Mouse (Mus musculus) left cerebral cortex, adult 9 months (tissue): ENCODE measurements at regions not wholly inside any gene's neighbourhood (a gene's known extent, or its start where the extent isn't known, plus 50 kb on each side); places are given as distances from the start of the nearest gene placed in this dataset.
A peak's percentile ranks its signal among the peaks of the same experiment; 100 is the strongest.

Experiments
- DNase-seq, 2 experiments: peaks; one replicate each; pipeline ENCODE4 v3.0.0; 2022; ENCODE audit warnings: low spot score in 2 of 2

- DNase-seq, result no peak
Observed at GRCm38 (mm10) chr1:183717060-183717459, 296.0 kb upstream of the Dusp10 start.

GRCm38 (mm10) chr1:183749126-183749525 is 264.0 kb upstream of the Dusp10 start:
- DNase-seq, result no peak

DNA sequence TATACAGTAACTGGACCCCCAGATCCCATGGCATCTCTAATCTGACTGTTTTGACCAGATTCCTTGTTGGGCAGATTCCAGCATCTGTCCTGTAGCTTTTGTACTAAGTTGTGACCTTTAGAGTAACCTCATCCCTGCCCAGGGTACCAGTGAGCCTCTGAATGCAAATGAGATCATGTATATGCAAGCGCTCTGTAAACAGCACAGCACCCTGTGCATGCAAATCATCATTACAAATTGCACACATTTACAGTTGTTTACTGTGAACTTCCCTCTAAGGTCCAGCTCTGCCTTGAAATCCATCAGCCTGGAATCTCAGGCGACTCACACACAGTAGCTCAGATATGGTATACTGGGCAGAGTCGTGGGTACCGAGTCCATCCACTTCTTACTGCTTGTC is 258.6 kb upstream of the Dusp10 start:
- no peak for DNase-seq

GRCm38 (mm10) chr1:183756716-183757115 is 256.4 kb upstream of the Dusp10 start:
- no peak for DNase-seq

DNA sequence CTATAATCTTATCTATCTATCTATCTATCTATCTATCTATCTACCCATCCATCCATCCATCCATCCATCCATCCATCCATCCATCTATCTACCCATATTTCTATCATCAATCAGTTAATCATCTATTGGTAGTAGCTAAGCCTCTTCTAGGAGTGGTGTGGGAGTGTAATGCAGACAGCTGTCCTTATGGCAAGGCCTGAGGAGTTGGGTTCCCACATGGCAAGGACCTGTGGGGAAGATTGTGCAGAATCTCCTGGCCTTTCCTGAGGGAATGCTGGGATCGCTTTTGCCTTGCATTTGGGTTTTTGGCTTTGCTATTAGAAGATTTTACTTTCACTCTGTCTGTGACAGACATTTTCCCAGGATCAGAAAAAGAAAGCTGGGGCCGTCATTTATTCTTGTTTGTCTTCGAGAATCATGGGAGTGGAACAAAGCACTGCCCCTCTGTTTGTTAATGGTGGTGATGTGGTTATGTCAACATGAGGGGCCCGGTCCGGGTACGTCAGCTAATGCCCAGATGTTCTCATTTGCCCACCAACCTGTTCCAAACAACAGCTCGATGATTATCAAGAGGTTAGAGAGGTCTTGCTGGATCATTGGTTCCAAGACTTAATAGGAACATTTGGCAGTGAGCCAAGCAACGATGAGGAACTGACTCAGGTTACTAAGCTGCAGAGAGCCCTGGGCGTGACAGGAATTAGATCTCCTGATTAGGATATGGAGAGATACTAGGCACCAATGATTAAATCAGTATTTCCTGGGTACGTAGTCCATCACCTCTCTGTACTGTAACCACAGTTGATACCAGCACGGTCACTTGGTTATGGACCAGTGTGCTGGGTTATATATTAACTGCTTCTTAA is 249.0 kb upstream of the Dusp10 start:
- no peak for DNase-seq

DNA sequence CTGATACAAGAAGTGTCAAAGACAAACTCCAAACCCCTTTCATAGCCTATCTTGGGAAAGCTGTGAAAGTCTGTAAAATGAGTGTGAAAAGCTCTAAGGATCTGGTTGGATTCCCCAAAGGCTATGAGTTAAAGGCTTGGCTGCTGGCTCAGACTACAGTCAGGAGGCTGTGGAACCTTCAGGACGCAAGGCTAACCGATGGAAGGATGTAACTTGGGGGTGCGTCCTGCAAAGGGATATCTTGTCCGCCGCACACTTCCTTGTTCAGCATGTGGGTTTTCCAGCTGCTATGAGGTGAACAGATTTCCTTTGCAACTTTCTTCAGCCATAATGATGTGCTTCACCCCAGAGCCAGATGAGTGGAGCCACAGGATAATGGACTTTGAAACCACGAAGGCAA is 240.3 kb upstream of the Dusp10 start:
- DNase-seq, result no peak

DNA sequence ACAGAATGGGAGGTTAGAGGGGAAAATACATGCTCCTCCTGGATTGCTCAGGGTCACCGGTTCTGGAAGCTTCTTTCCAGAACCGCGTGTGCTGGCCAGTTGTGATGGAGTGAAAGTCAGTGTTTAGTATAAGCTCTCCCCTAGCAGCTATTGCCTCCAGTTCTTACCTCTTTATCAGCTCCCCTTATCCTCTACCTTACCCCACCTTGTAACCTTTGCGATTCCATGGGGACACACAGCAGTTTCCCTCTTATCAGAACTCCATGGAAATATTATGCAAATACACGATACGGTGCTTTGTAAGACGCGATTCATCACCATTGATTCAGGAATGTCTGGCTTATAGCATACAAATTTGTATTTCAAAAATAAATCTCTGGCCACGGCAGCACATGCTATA is 232.9 kb upstream of the Dusp10 start:
- no peak for DNase-seq

GRCm38 (mm10) chr1:183780779-183781178 is 232.3 kb upstream of the Dusp10 start:
- DNase-seq, result no peak

DNA sequence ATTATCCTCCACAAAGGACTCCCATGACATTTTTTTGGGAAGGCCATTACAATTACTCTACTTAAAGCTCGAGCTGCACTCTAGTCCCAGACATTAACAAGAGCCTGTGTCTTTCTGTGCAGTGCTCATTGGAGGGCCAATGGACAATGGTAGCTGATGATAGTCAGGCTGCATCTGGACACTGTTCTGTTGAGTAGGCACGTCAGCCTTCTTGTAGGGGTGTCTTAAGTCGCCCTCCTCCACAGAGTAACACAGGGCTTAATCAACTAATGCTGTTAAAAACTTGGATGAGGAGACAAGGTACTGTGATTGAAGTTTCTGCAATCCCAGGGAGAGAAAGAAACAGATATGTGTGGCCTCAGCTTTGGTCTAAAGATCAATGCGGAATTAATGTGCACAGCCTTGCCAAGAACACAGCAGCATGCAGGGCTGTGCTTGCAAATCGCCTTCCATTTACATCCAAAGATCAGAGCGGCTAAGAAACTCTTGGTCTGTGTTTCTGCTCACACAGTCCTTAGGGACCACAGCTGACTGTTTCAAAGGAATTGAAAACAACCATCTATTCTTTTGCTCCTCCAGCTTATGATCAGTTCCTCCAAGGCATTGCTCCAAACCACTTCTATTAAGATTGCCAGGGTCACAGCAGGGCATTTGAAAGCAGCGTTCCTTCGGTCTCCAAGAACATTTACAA is 229.5 kb upstream of the Dusp10 start:
- no peak for DNase-seq

DNA sequence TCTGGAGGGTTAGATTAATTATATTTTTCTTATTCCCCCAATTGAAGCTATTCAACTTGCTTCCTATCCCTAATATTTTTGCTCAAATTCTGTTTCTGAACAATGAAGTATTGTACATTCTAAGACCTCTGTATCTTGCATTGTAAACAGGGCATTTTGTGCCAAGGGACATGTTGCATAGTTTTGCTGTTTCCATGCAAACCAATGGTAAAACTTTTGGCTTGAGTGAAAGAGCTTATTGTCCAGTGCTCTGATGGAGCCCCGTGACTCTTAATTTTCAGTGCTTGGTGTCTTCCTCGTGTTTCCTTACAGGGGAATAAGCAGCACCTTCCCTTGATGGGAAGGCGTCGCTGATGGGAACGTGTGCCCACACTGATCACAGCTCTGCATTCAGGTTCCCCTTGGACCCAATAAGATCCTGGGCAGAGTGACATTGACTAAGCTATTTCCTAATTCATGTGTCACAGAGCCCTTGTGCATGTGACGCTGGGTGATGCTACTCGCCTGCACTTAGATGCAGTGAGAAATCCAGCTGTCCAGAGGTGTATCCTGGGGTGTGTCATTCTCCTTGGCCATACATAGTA is 220.8 kb upstream of the Dusp10 start:
- DNase-seq, result peak in 1 of 2 experiments; percentile 12

GRCm38 (mm10) chr1:183793324-183793723 is 219.8 kb upstream of the Dusp10 start:
- DNase-seq, result no peak

- peak in 1 of 2 experiments; percentile 29 for DNase-seq
Observed at GRCm38 (mm10) chr1:183793913-183794445, 219.1 kb upstream of the Dusp10 start.

DNA sequence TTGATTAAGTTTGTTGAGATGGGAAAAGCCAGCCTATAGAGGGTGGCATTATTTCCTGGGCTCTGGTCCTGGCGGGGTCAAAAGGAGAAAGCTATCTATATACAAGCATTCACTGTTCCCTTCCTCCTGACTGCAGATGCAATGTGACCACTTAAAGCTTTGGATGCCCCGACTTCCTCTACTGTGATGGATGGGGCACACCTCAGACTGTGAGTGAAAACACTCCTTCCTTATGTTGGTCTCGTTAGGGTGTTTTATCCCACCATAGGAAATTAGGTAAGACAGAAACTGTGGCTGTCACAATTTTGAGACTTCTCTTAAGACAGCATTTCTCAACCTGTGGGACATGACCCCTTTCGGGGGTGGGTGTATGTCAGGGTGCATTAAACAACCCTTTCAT is 210.8 kb upstream of the Dusp10 start:
- no peak for DNase-seq

DNA sequence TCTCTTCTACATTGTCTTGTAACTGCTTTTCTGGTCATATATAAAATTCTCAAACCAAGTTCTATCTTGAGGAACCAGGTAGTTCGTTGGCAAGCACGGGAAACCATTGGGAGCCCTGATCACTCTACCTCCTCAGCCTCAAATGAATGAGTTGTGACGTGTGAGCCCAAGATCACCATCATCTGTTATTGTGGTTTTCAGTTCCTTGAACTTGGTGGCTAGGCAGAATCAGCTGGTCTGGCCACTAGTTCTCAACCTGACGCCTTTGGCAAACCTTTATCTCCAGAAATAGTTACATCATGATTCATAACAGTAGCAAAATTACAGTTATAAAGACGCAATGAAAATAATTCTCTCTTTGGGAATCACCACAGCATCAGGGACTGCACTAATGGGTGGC is 209.7 kb upstream of the Dusp10 start:
- DNase-seq, result no peak

- DNase-seq, result no peak
Observed at GRCm38 (mm10) chr1:183803826-183804225, 209.3 kb upstream of the Dusp10 start.

DNA sequence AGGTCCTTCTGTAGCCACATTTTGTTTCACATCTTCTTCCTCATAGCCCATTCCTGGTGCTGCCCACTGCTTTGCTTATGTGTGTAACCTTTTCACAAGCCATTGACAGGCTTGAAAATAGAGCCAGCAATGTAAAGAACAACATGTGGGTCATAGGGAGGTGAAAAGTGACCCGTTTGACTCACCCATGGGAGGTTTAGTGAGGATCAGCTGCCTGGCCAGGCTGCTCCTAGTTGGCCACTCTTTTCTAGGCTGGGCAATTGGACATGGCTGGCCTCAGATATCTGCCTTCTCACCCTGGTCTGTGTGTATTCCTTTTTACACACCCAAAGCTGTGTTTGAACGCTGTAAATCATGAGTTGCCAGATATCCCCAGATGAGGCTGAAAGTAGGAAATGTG is 208.8 kb upstream of the Dusp10 start:
- DNase-seq, result no peak

DNA sequence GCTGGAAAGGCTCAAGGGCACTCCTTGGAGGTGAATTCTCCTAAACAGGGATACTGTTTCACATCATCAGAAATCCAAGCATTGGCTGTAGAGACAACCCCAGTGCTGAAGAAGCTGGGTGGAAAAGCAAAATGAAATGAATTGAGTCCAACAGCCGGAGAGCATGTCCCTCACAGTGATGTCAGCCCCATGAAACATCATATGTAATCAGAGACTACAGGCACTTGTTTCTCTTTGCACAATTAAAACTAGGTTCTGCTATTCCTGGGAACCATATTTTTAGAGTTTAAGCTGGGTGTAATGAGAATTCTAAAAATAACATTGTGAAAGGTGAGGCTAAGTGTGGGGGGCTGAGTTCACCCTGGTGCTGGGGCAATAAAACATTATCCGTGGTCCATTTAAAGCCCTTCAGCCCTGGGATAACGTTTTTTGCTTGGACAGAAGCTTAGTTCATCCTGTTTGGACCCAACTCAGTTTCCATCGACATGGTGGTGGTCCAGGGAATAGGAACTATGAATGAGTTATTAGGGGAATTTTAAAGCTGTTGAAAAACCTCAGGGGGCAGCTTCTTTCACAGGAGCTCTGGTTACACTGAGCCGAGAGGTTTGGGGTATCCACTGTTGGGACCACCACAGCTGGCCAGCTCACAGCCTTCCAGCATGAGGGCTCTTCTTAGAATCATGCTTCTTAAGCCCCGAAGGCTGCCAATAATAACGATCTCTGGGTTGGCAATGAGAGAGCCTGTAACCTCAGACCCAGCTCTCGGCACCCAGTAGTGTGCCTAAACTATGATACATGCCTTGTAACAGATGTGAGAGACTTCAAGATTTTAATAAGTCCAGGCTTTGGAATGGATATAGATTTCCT is 206.0 kb upstream of the Dusp10 start:
- no peak for DNase-seq

- DNase-seq, result no peak
Observed at GRCm38 (mm10) chr1:183808168-183808567, 204.9 kb upstream of the Dusp10 start.

DNA sequence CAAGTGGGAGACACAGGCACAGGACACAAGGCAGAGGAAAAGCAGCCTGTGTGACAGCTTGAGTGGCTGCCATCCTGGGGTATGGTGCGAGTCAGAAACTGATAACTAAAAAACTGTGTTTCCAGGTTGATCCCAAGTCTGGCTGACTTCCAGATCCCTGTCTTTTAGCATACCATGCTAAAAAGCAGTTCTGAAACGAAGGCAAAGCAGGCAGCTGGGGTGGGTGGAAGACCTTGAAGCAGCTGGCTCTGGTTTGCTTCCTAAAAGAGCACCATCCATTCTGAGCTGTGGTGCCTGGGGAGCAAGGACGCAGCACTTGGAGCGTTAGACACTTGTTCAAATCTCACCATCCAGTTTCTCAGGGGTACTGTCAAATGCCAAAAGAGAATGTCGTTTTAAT is 192.5 kb upstream of the Dusp10 start:
- no peak for DNase-seq

DNA sequence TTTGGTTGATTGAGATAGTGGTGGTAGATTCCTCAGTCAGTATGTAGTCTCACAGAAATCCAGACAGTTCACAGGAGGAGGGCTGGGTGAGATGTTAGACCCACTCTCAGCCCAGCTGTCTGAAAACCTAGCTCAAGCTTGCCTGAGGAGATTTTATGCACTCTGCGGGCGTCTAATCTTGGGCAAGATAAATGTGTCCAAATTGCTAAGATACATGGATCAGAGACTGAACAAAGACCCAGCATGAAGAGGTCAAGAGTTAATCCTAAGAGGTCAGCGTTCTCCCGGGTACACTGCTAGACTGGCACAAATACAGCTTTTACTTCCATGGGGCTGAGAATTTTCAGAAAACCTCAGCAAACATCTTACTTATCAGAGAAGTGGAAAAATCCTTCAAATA is 186.8 kb upstream of the Dusp10 start:
- DNase-seq, result no peak

GRCm38 (mm10) chr1:183845135-183845534 is 168.0 kb upstream of the Dusp10 start:
- no peak for DNase-seq
